19 mouse cellular contexts compared by ENCODE assay signal in genomic region chr8:117527983-117528382, GRCm38 (mm10). TPM values are rescaled to one million over a fixed set of nuclear protein-coding genes. Genes with fewer than 3 reads are reported as not detected.
DNase-seq lines count a peak whose midpoint lies in the region; TF ChIP-seq lines count a peak whose summit lies in the region.
"Had no signal": no experiment of that assay in that cellular context is flagged by ENCODE, and none has a peak within 500 bp of the region (broad histone marks: within the 10 kb centered on the region; RNA-seq: fewer than 3 reads in every experiment).

No protein-coding gene starts in this region.

- peak; percentile 40; the same call in 1 of the 2 replicates for TF ChIP-seq POLR2A in CH12.LX (IDR thresholded peaks at IDR 0.05; ENCODE audit: low read depth, low read length)
- TF ChIP-seq POLR2A in bone marrow macrophage, adult 2 months (IDR thresholded peaks at IDR 0.05; ENCODE audit: borderline replicate concordance, low read depth, low read length): no peak

- peak; percentile 21 for DNase-seq in lung, postnatal 25 days (ENCODE audit: low spot score)
- DNase-seq in lung, postnatal 14 days: no peak
- DNase-seq in CH12.LX (ENCODE audit: extremely low read depth): peak; percentile 91
- peak; percentile 22 to 44 for DNase-seq in spleen, postnatal 14 days (ENCODE audit: low spot score in 2 of 2)
- DNase-seq in cerebellum, adult 11-12 months: no peak
- DNase-seq in left cerebral cortex, postnatal 4 days: no peak
- DNase-seq: adrenal gland, postnatal 25 days; cerebellum, adult 9-10 months; kidney, adult 18-20 months; kidney, postnatal 10 days; lung, adult 18-20 months; midbrain, embryonic 14.5 days; retina, postnatal 1 day; thymus, postnatal 14 days had no signal

- TF ChIP-seq RAD21 in CH12.LX (IDR thresholded peaks at IDR 0.05; ENCODE audit: low read depth, low read length): no peak; the same call in none of the 2 replicates

- peak overlapping the region; percentile 93 for H3K27ac ChIP-seq in CH12.LX (ENCODE audit: insufficient read depth, low read depth)
- H3K27ac ChIP-seq in bone marrow macrophage, adult 2 months (ENCODE audit: insufficient read depth, low read depth, low read length): peak overlapping the region; percentile 7; the same call in 1 of the 2 replicates
- H3K27ac ChIP-seq: forebrain, embryonic 12.5 days; hindbrain, embryonic 12.5 days; neural tube, embryonic 15.5 days had no signal

- peaks cover 89% of the 10 kb centered on the region for H3K79me2 ChIP-seq in CH12.LX (replicated peaks; ENCODE audit: control insufficient read depth, extremely low read depth, insufficient read depth, poor library complexity, severe bottlenecking)

- peak overlapping the region; percentile 92 for H3K4me2 ChIP-seq in CH12.LX (ENCODE audit: insufficient read depth, low read depth, poor library complexity, severe bottlenecking)
- H3K4me2 ChIP-seq: forebrain, embryonic 12.5 days; hindbrain, embryonic 12.5 days; neural tube, embryonic 15.5 days had no signal

- H3K9me3 ChIP-seq in CH12.LX (replicated peaks; ENCODE audit: low read length): no peaks in the 10 kb centered on the region
- H3K9me3 ChIP-seq: forebrain, embryonic 12.5 days; hindbrain, embryonic 12.5 days; neural tube, embryonic 15.5 days had no signal

- in situ Hi-C loops in CH12.LX (cut with MboI; ENCODE audit: low pct_ligation_motif_present, low pct_unique_long_range_greater_than_20kb, low sequenced_read_pairs): no loop called here

- intact Hi-C loops in left cerebral cortex, postnatal 4 days (cut with DNase I): no loop called here

- no peaks in the 10 kb centered on the region for H3K27me3 ChIP-seq in CH12.LX (replicated peaks)
- H3K27me3 ChIP-seq: forebrain, embryonic 12.5 days; hindbrain, embryonic 12.5 days; neural tube, embryonic 15.5 days had no signal

- dilution Hi-C loops in CH12.LX (cut with MboI; ENCODE audit: extremely low pct_ligation_motif_present, extremely low pct_unique_long_range_greater_than_20kb, low sequenced_read_pairs): no loop called here

- H3K4me3 ChIP-seq in CH12.LX (replicated peaks in 1 of 3; ENCODE audit: low read depth in 2 of 3, low read length in 2 of 3, poor library complexity in 1 of 3): peak overlapping the region in 1 of 3 experiments; percentile 34
- no peak overlapping the region for H3K4me3 ChIP-seq in bone marrow macrophage, adult 2 months (ENCODE audit: insufficient read depth, low read length)
- H3K4me3 ChIP-seq: forebrain, embryonic 12.5 days; hindbrain, embryonic 12.5 days; myocyte; neural tube, embryonic 15.5 days had no signal

- peaks cover 57 to 90% of the 10 kb centered on the region in 2 experiments for H3K4me1 ChIP-seq in CH12.LX (ENCODE audit: control insufficient read depth in 1 of 2, insufficient read depth in 2 of 2)
- peaks cover 42% of the 10 kb centered on the region for H3K4me1 ChIP-seq in bone marrow macrophage, adult 2 months (ENCODE audit: control insufficient read depth, insufficient read depth, low read length)
- H3K4me1 ChIP-seq: hindbrain, embryonic 12.5 days had no signal

- no peak for TF ChIP-seq CTCF in CH12.LX (conservative IDR thresholded peaks at IDR 0.05 in 1 of 2, IDR thresholded peaks at IDR 0.05 in 1 of 2; ENCODE audit: low read depth in 2 of 2, low read length in 2 of 2)
- TF ChIP-seq CTCF in bone marrow macrophage, adult 2 months (IDR thresholded peaks at IDR 0.05; ENCODE audit: low read depth, low read length): no peak

- H3K36me3 ChIP-seq in CH12.LX (replicated peaks in 1 of 2; ENCODE audit: control insufficient read depth in 1 of 2, insufficient read depth in 1 of 2, low read length in 1 of 2): peaks cover 0 to 32% of the 10 kb centered on the region in 2 experiments
- H3K36me3 ChIP-seq: forebrain, embryonic 12.5 days; hindbrain, embryonic 12.5 days; neural tube, embryonic 15.5 days had no signal

- TF ChIP-seq EP300 in CH12.LX (IDR thresholded peaks at IDR 0.05; ENCODE audit: low read length): peak; percentile 77

- peak overlapping the region; percentile 31 for H3K9ac ChIP-seq in CH12.LX (ENCODE audit: insufficient read depth, low read depth)
- H3K9ac ChIP-seq: forebrain, embryonic 12.5 days; hindbrain, embryonic 12.5 days; neural tube, embryonic 15.5 days had no signal

TF ChIP-seq in CH12.LX, 34 proteins besides CTCF, POLR2A, EP300 and RAD21:
- TF ChIP-seq MAX (IDR thresholded peaks at IDR 0.05; ENCODE audit: low read length) (no peak), TCF12 (IDR thresholded peaks at IDR 0.05; ENCODE audit: low read depth, low read length) (peak; percentile 81), JUN (IDR thresholded peaks at IDR 0.05; ENCODE audit: insufficient read depth, low read depth, low read length) (no peak), UBTF (IDR thresholded peaks at IDR 0.05; ENCODE audit: low read depth, low read length) (no peak), ELF1 (IDR thresholded peaks at IDR 0.05; ENCODE audit: low read depth, low read length) (peak; percentile 52; the same call in 1 of the 2 replicates), PAX5 (IDR thresholded peaks at IDR 0.05; ENCODE audit: low read length) (no peak), RCOR1 (conservative IDR thresholded peaks at IDR 0.05; ENCODE audit: low read depth, low read length) (no peak), MYC (IDR thresholded peaks at IDR 0.05; ENCODE audit: low read depth, low read length) (0 out of 2 replicates have a peak, but pooled peaks have one; percentile 26), TBP (conservative IDR thresholded peaks at IDR 0.05; ENCODE audit: low read depth, low read length) (no peak), POLR2AphosphoS2 (IDR thresholded peaks at IDR 0.05; ENCODE audit: low read depth, low read length) (no peak), MAFK (IDR thresholded peaks at IDR 0.05; ENCODE audit: insufficient replicate concordance, low read length) (peak; percentile 34; the same call in 1 of the 2 replicates), MEF2A (IDR thresholded peaks at IDR 0.05; ENCODE audit: borderline replicate concordance, low read depth, low read length) (peak; percentile 99), E2F4 (IDR thresholded peaks at IDR 0.05; ENCODE audit: insufficient replicate concordance, low read depth, low read length) (no peak), ZKSCAN1 (IDR thresholded peaks at IDR 0.05; ENCODE audit: borderline replicate concordance, low read depth, low read length) (no peak), GABPA (IDR thresholded peaks at IDR 0.05; ENCODE audit: insufficient replicate concordance, low read depth, low read length) (no peak), USF1 (IDR thresholded peaks at IDR 0.05; ENCODE audit: low read depth, low read length) (no peak), ZMIZ1 (IDR thresholded peaks at IDR 0.05; ENCODE audit: low read depth, low read length) (no peak), NRF1 (IDR thresholded peaks at IDR 0.05; ENCODE audit: low read depth, low read length) (no peak), ETS1 (conservative IDR thresholded peaks at IDR 0.05; ENCODE audit: low read depth, low read length) (peak; percentile 77; the same call in 1 of the 2 replicates), SMC3 (IDR thresholded peaks at IDR 0.05; ENCODE audit: low read depth, low read length) (no peak), NELFE (IDR thresholded peaks at IDR 0.05; ENCODE audit: low read depth, low read length) (no peak), BHLHE40 (IDR thresholded peaks at IDR 0.05; ENCODE audit: low read depth, low read length) (peak; percentile 80), HCFC1 (IDR thresholded peaks at IDR 0.05; ENCODE audit: low read depth, low read length) (peak; percentile 51), SIN3A (IDR thresholded peaks at IDR 0.05; ENCODE audit: low read length) (no peak), USF2 (conservative IDR thresholded peaks at IDR 0.05; ENCODE audit: low read depth, low read length) (no peak), ZC3H11A (IDR thresholded peaks at IDR 0.05; ENCODE audit: low read depth, low read length) (no peak), IRF4 (IDR thresholded peaks at IDR 0.05; ENCODE audit: low read depth, low read length) (peak; percentile 86), MAZ (IDR thresholded peaks at IDR 0.05; ENCODE audit: low read depth, low read length) (peak; percentile 96), MXI1 (IDR thresholded peaks at IDR 0.05; ENCODE audit: low read depth, low read length) (no peak), JUND (conservative IDR thresholded peaks at IDR 0.05; ENCODE audit: low read depth, low read length) (no peak), KAT2A (IDR thresholded peaks at IDR 0.05; ENCODE audit: insufficient replicate concordance, low read length) (no peak), CHD2 (IDR thresholded peaks at IDR 0.05; ENCODE audit: low read length) (peak; percentile 85), CHD1 (IDR thresholded peaks at IDR 0.05; ENCODE audit: low read depth, low read length) (no peak), ZNF384 (IDR thresholded peaks at IDR 0.05; ENCODE audit: low read depth, low read length) (peak; percentile 91)

RNA-seq across cellular contexts. Expression of gene Plcg2, which starts 29.9 kb away (rescaled TPM):
- total RNA-seq in CH12.LX (2012; rRNA removed) (194 and 205 TPM in 2 replicates), CH12.LX (2014; rRNA removed) (129 and 139 TPM in 2 replicates)
- 177 and 196 TPM in 2 replicates for polyA plus RNA-seq in CH12.LX (2012; ENCODE audit: insufficient read length, low read depth)
- polyA plus RNA-seq in bone marrow macrophage, adult 2 months (2012; ENCODE audit: insufficient read depth, insufficient read length, missing spikeins): 68.7 and 77.9 TPM in 2 replicates
- 1 to 10 TPM; 1.4 to 1.5 TPM for total RNA-seq in left cerebral cortex, postnatal 4 days (2021)

Comparison
In these comparisons a context has a peak if more than half of its experiments do, and no peak if none do; other contexts are left out.
1. DNase-seq: peak in lung, postnatal 25 days (single experiment), CH12.LX (single experiment) and spleen, postnatal 14 days (2 of 2); none in lung, postnatal 14 days (single experiment), cerebellum, adult 11-12 months (single experiment) and left cerebral cortex, postnatal 4 days (single experiment).
2. RNA of gene Plcg2, which starts 29.9 kb away (total RNA-seq): 129 to 205 TPM in CH12.LX; 1.4 to 1.5 TPM in left cerebral cortex, postnatal 4 days; every median in the first group is over 10 times any median in the second.